Mouse (Mus musculus) heart, postnatal 36 days (tissue): ENCODE measurements around the gene Bckdhb. TPM values are rescaled to one million over a fixed set of nuclear protein-coding genes. Genes with fewer than 3 reads are reported as not detected.
"Not testable (repeated sequence)": the region's sequence is repeated elsewhere in the genome, so short reads cannot be mapped to it uniquely, and the experiment has no call there.

ENCODE experiments used
- DNase-seq, 2 experiments: peaks; one replicate each; pipeline ENCODE4 v3.0.0; 2021 to 2022
- intact Hi-C: fragments of 180-260 bp; cut with DNase I; formaldehyde crosslinking; loops from one replicate; pipeline ENCODE4 v1.15.1; 2025
- total RNA-seq, 2 experiments: library from RNA; stranded (reverse); gene quantifications; 2 replicates each; pipeline ENCODE4 v1.2.3; 2021

Bckdhb gene
- total RNA-seq, result 100 to 1,000 TPM in 1 of 2 experiments, 10 to 100 TPM in 1; 85.1 to 112 TPM

GRCm38 (mm10) chr9:83924878-83925687, at the start of gene Bckdhb:
TSS of gene Bckdhb (plus strand) at chr9:83925145.
- DNase-seq, result peak; percentile 95 to 97
- intact Hi-C loops, result loop anchor here (5.0 kb wide), 1 partner anchor 93 kb away; the partner anchor contains the start of gene Ttk

GRCm38 (mm10) chr9:83882191-83882590, 42.8 kb upstream of the Bckdhb start:
- intact Hi-C loops, result no loop called here
- no peak for DNase-seq

GRCm38 (mm10) chr9:83886149-83886548, 38.8 kb upstream of the Bckdhb start:
- intact Hi-C loops, result no loop called here
- DNase-seq, result no peak

GRCm38 (mm10) chr9:83888214-83888613, 36.7 kb upstream of the Bckdhb start:
- intact Hi-C loops, result no loop called here
- no peak for DNase-seq

- intact Hi-C loops, result no loop called here
- DNase-seq, result no peak
These were observed 31.9 kb upstream of the Bckdhb start for GRCm38 (mm10) chr9:83893073-83893472.

GRCm38 (mm10) chr9:83893767-83894330, 31.1 kb upstream of the Bckdhb start:
- intact Hi-C loops, result no loop called here
- no peak for DNase-seq

- no peak for DNase-seq
- intact Hi-C loops, result no loop called here
These were observed 22.9 kb upstream of the Bckdhb start for GRCm38 (mm10) chr9:83902086-83902485.

- intact Hi-C loops, result no loop called here
- no peak for DNase-seq
These were observed 19.1 kb upstream of the Bckdhb start for GRCm38 (mm10) chr9:83905820-83906219.

GRCm38 (mm10) chr9:83907017-83907416, 17.9 kb upstream of the Bckdhb start:
- no peak for DNase-seq
- intact Hi-C loops, result no loop called here

- no peak for DNase-seq
- intact Hi-C loops, result no loop called here
These were observed 15.1 kb upstream of the Bckdhb start for GRCm38 (mm10) chr9:83909836-83910235.

GRCm38 (mm10) chr9:83910926-83911325, 14.0 kb upstream of the Bckdhb start:
- no peak for DNase-seq
- intact Hi-C loops, result no loop called here

- intact Hi-C loops, result loop anchor here (5.0 kb wide), 1 partner anchor 90 kb away; the partner anchor contains the start of gene Ttk
- DNase-seq, result no peak
These were observed 2.9 kb upstream of the Bckdhb start for GRCm38 (mm10) chr9:83922076-83922475.

- intact Hi-C loops, result loop anchor here (5.0 kb wide), 1 partner anchor 92 kb away; the partner anchor contains the start of gene Ttk
- no peak for DNase-seq
These were observed 589 bp upstream of the Bckdhb start for GRCm38 (mm10) chr9:83924356-83924755.

- intact Hi-C loops, result no loop called here
- peak in 1 of 2 experiments; percentile 5 for DNase-seq
These were observed 720 bp downstream of the Bckdhb start for GRCm38 (mm10) chr9:83925688-83926041.

GRCm38 (mm10) chr9:83926302-83926701, 1.4 kb downstream of the Bckdhb start:
- intact Hi-C loops, result no loop called here
- DNase-seq, result no peak

GRCm38 (mm10) chr9:83939501-83939900, 14.6 kb downstream of the Bckdhb start:
- intact Hi-C loops, DNase-seq: not testable (repeated sequence)

GRCm38 (mm10) chr9:83940016-83940415, 15.1 kb downstream of the Bckdhb start:
- intact Hi-C loops, result no loop called here
- DNase-seq, result no peak

- intact Hi-C loops, result no loop called here
- no peak for DNase-seq
These were observed 15.8 kb downstream of the Bckdhb start for GRCm38 (mm10) chr9:83940537-83941363.

GRCm38 (mm10) chr9:83951336-83951735, 26.4 kb downstream of the Bckdhb start:
- DNase-seq, result no peak
- intact Hi-C loops, result loop anchor here (10.0 kb wide), 2 partner anchors 513 to 1743 kb away; no protein-coding TSS in a partner anchor

- peak; percentile 71 to 83 for DNase-seq
- intact Hi-C loops, result loop anchor here (5.0 to 10.0 kb wide), 4 partner anchors 296 to 1738 kb away; partner anchors contain the start of gene Tent5a
These were observed 31.8 kb downstream of the Bckdhb start for GRCm38 (mm10) chr9:83956632-83957314.
